In genomic region chr9:108687181-108687580, GRCm38 (mm10) we compare ENCODE assay signal across 18 mouse cellular contexts. TPM values are rescaled to one million over a fixed set of nuclear protein-coding genes. Genes with fewer than 3 reads are reported as not detected.
DNase-seq lines count a peak whose midpoint lies in the region; ATAC-seq and TF ChIP-seq lines count a peak whose summit lies in the region.
"Had no signal": no experiment of that assay in that cellular context is flagged by ENCODE, and none has a peak within 500 bp of the region (broad histone marks: within the 10 kb centered on the region; RNA-seq: fewer than 3 reads in every experiment).

No protein-coding gene starts in this region.

- H3K4me2 ChIP-seq in liver, embryonic 12.5 days: no peak overlapping the region
- H3K4me2 ChIP-seq in midbrain, embryonic 13.5 days (replicated peaks): no peak overlapping the region
- no peak overlapping the region for H3K4me2 ChIP-seq in forebrain, embryonic 13.5 days
- H3K4me2 ChIP-seq: embryonic facial prominence, embryonic 15.5 days; forebrain, embryonic 15.5 days; heart, embryonic 12.5 days; hindbrain, embryonic 15.5 days had no signal

- no peaks in the 10 kb centered on the region for H3K79me2 ChIP-seq in liver, adult 2 months (ENCODE audit: control insufficient read depth, insufficient read depth, low read length)

- intact Hi-C loops in gastrocnemius, adult 2 months (cut with DNase I): no loop called here

- H3K9ac ChIP-seq in liver, adult 2 months (ENCODE audit: low read depth, low read length): peak overlapping the region; percentile 26; the same call in 1 of the 2 replicates
- H3K9ac ChIP-seq in liver, embryonic 12.5 days: no peak overlapping the region
- H3K9ac ChIP-seq in midbrain, embryonic 13.5 days (replicated peaks): no peak overlapping the region
- no peak overlapping the region for H3K9ac ChIP-seq in forebrain, embryonic 13.5 days
- H3K9ac ChIP-seq: embryonic facial prominence, embryonic 15.5 days; forebrain, embryonic 15.5 days; heart, embryonic 12.5 days; hindbrain, embryonic 15.5 days had no signal

- no peak for DNase-seq in gastrocnemius, adult 2 months
- DNase-seq in gastrocnemius, postnatal 10 days: no peak
- DNase-seq in liver, adult 2 months (ENCODE audit: extremely low read depth, low read depth, low spot score): peak; percentile 80
- DNase-seq in midbrain, embryonic 10.5 days (ENCODE audit: low spot score): no peak
- DNase-seq: B cell, adult 2 months; cerebellum, adult 11 months; cerebellum, adult 8-10 months; heart, postnatal 36 days had no signal

- TF ChIP-seq CTCF in gastrocnemius, adult 2 months (IDR thresholded peaks at IDR 0.05): no peak
- TF ChIP-seq CTCF in liver, adult 2 months (IDR thresholded peaks at IDR 0.05; ENCODE audit: low read depth, low read length): no peak

- peaks cover 38% of the 10 kb centered on the region for H3K4me1 ChIP-seq in liver, adult 2 months (ENCODE audit: control insufficient read depth, insufficient read depth, low read length)
- H3K4me1 ChIP-seq in liver, embryonic 12.5 days: peaks cover 12% of the 10 kb centered on the region
- H3K4me1 ChIP-seq in midbrain, embryonic 10.5 days: peaks cover 60% of the 10 kb centered on the region
- H3K4me1 ChIP-seq in midbrain, embryonic 13.5 days (replicated peaks): peaks cover 46% of the 10 kb centered on the region
- peaks cover 17% of the 10 kb centered on the region for H3K4me1 ChIP-seq in forebrain, embryonic 13.5 days

- no peaks in the 10 kb centered on the region for H3K9me3 ChIP-seq in liver, embryonic 12.5 days (replicated peaks)
- no peaks in the 10 kb centered on the region for H3K9me3 ChIP-seq in midbrain, embryonic 10.5 days (replicated peaks)
- H3K9me3 ChIP-seq in midbrain, embryonic 13.5 days: no peaks in the 10 kb centered on the region
- no peaks in the 10 kb centered on the region for H3K9me3 ChIP-seq in forebrain, embryonic 13.5 days (replicated peaks)
- H3K9me3 ChIP-seq: embryonic facial prominence, embryonic 15.5 days; forebrain, embryonic 10.5 days; forebrain, embryonic 15.5 days; heart, embryonic 12.5 days; hindbrain, embryonic 15.5 days had no signal

- 44% methylated on average over 6 of the region's 6 CpGs for WGBS in liver, adult 2 months
- 80% methylated on average over 6 of the region's 6 CpGs for WGBS in liver, embryonic 12.5 days (ENCODE audit: insufficient replicate concordance)
- WGBS in midbrain, embryonic 10.5 days: 85% methylated on average over 6 of the region's 6 CpGs
- 74% methylated on average over 6 of the region's 6 CpGs for WGBS in midbrain, embryonic 13.5 days
- WGBS in forebrain, embryonic 13.5 days: 86% methylated on average over 6 of the region's 6 CpGs

- H3K36me3 ChIP-seq in liver, adult 2 months (ENCODE audit: control insufficient read depth, insufficient read depth, low read length): peaks cover 25% of the 10 kb centered on the region; the same call in 1 of the 2 replicates
- H3K36me3 ChIP-seq in liver, embryonic 12.5 days: peaks cover 27% of the 10 kb centered on the region
- peaks cover 30% of the 10 kb centered on the region for H3K36me3 ChIP-seq in midbrain, embryonic 10.5 days
- peaks cover 25% of the 10 kb centered on the region for H3K36me3 ChIP-seq in midbrain, embryonic 13.5 days
- H3K36me3 ChIP-seq in forebrain, embryonic 13.5 days (ENCODE audit: poor library complexity, severe bottlenecking): peaks cover 25% of the 10 kb centered on the region

- H3K27ac ChIP-seq in gastrocnemius, adult 2 months: peak overlapping the region; percentile 85
- H3K27ac ChIP-seq in liver, adult 2 months (replicated peaks; ENCODE audit: insufficient read depth, low read depth, low read length): peak overlapping the region; percentile 90
- H3K27ac ChIP-seq in liver, embryonic 12.5 days: no peak overlapping the region
- H3K27ac ChIP-seq in midbrain, embryonic 10.5 days (replicated peaks): peak overlapping the region; percentile 74
- no peak overlapping the region for H3K27ac ChIP-seq in midbrain, embryonic 13.5 days
- no peak overlapping the region for H3K27ac ChIP-seq in forebrain, embryonic 13.5 days
- H3K27ac ChIP-seq: embryonic facial prominence, embryonic 15.5 days; forebrain, embryonic 10.5 days; forebrain, embryonic 15.5 days; hindbrain, embryonic 15.5 days had no signal

- no peak for ATAC-seq in liver, embryonic 12.5 days
- no peak for ATAC-seq in midbrain, embryonic 13.5 days
- no peak for ATAC-seq in forebrain, embryonic 13.5 days
- ATAC-seq: CD4-positive, CD25-positive, alpha-beta regulatory T cell, adult 4 months; forebrain, embryonic 15.5 days had no signal

- H3K27me3 ChIP-seq in liver, adult 2 months (ENCODE audit: control insufficient read depth, insufficient read depth, low read length): no peaks in the 10 kb centered on the region
- H3K27me3 ChIP-seq in liver, embryonic 12.5 days (replicated peaks): peaks cover 19% of the 10 kb centered on the region
- peaks cover 19% of the 10 kb centered on the region for H3K27me3 ChIP-seq in midbrain, embryonic 10.5 days (ENCODE audit: low read depth, poor library complexity, severe bottlenecking)
- H3K27me3 ChIP-seq in midbrain, embryonic 13.5 days: peaks cover 6% of the 10 kb centered on the region; the same call in 1 of the 2 replicates
- H3K27me3 ChIP-seq in forebrain, embryonic 13.5 days: no peaks in the 10 kb centered on the region
- H3K27me3 ChIP-seq: embryonic facial prominence, embryonic 15.5 days; forebrain, embryonic 15.5 days; heart, embryonic 12.5 days; hindbrain, embryonic 15.5 days had no signal

- no peak overlapping the region for H3K4me3 ChIP-seq in gastrocnemius, adult 2 months
- no peak overlapping the region for H3K4me3 ChIP-seq in liver, adult 2 months (ENCODE audit: insufficient read depth, low read depth, low read length)
- H3K4me3 ChIP-seq in liver, embryonic 12.5 days: no peak overlapping the region
- H3K4me3 ChIP-seq in midbrain, embryonic 10.5 days: no peak overlapping the region
- no peak overlapping the region for H3K4me3 ChIP-seq in midbrain, embryonic 13.5 days (replicated peaks)
- no peak overlapping the region for H3K4me3 ChIP-seq in forebrain, embryonic 13.5 days
- H3K4me3 ChIP-seq: embryonic facial prominence, embryonic 15.5 days; erythroblast, embryonic 14.5 days; forebrain, embryonic 10.5 days; forebrain, embryonic 15.5 days; heart, embryonic 12.5 days; hindbrain, embryonic 15.5 days had no signal

- no peak for TF ChIP-seq POLR2A in liver, adult 2 months (IDR thresholded peaks at IDR 0.05; ENCODE audit: extremely low read depth, insufficient read depth, low read length)

RNA-seq across cellular contexts. Expression of gene Prkar2a, which starts 1.9 kb away (rescaled TPM):
- total RNA-seq in gastrocnemius, adult 2 months (2021): 100 to 1,000 TPM; 164 to 181 TPM
- total RNA-seq in gastrocnemius, postnatal 10 days (2021): 100 to 1,000 TPM; 113 TPM
- total RNA-seq in liver, adult 2 months (2014; rRNA removed): 20.0 and 26.2 TPM in 2 replicates
- 23.4 and 28.8 TPM in 2 replicates for polyA plus RNA-seq in liver, adult 2 months (2012; rRNA removed)
- polyA plus RNA-seq in liver, embryonic 12.5 days (2016; fragmentation: Nextera tagmentation; extraction: Ambion mirVana): 15.5 and 17.5 TPM in 2 replicates
- 34.6 and 40.8 TPM in 2 replicates for polyA plus RNA-seq in midbrain, embryonic 10.5 days (2016; fragmentation: Nextera tagmentation; extraction: Ambion mirVana)
- polyA plus RNA-seq in midbrain, embryonic 13.5 days (2015; fragmentation: Nextera tagmentation; extraction: Ambion mirVana): 49.3 and 54.0 TPM in 2 replicates
- polyA plus RNA-seq in forebrain, embryonic 13.5 days (2015; fragmentation: Nextera tagmentation; extraction: Ambion mirVana): 32.8 and 34.2 TPM in 2 replicates

RNA-seq across cellular contexts. Expression of gene Slc25a20, which starts 25.3 kb away (rescaled TPM):
- total RNA-seq in gastrocnemius, adult 2 months (2021): 10 to 100 TPM; 55.2 to 96.6 TPM
- total RNA-seq in gastrocnemius, postnatal 10 days (2021): 10 to 100 TPM; 63.7 to 69.4 TPM
- 96.4 and 118 TPM in 2 replicates for total RNA-seq in liver, adult 2 months (2014; rRNA removed)
- polyA plus RNA-seq in liver, adult 2 months (2012; rRNA removed): 52.5 and 70.6 TPM in 2 replicates
- polyA plus RNA-seq in liver, embryonic 12.5 days (2016; fragmentation: Nextera tagmentation; extraction: Ambion mirVana): 25.2 and 26.7 TPM in 2 replicates
- 34.5 and 36.2 TPM in 2 replicates for polyA plus RNA-seq in midbrain, embryonic 10.5 days (2016; fragmentation: Nextera tagmentation; extraction: Ambion mirVana)
- polyA plus RNA-seq in midbrain, embryonic 13.5 days (2015; fragmentation: Nextera tagmentation; extraction: Ambion mirVana): 39.5 and 40.5 TPM in 2 replicates
- 39.0 and 41.3 TPM in 2 replicates for polyA plus RNA-seq in forebrain, embryonic 13.5 days (2015; fragmentation: Nextera tagmentation; extraction: Ambion mirVana)

RNA-seq across cellular contexts. Expression of gene Arih2, which starts 38.0 kb away (rescaled TPM):
- 10 to 100 TPM; 61.9 to 83.9 TPM for total RNA-seq in gastrocnemius, adult 2 months (2021)
- 10 to 100 TPM; 62.5 to 67.0 TPM for total RNA-seq in gastrocnemius, postnatal 10 days (2021)
- total RNA-seq in liver, adult 2 months (2014; rRNA removed): 34.0 and 37.1 TPM in 2 replicates
- polyA plus RNA-seq in liver, adult 2 months (2012; rRNA removed): 25.5 and 26.8 TPM in 2 replicates
- 40.4 and 41.3 TPM in 2 replicates for polyA plus RNA-seq in liver, embryonic 12.5 days (2016; fragmentation: Nextera tagmentation; extraction: Ambion mirVana)
- 66.8 and 72.6 TPM in 2 replicates for polyA plus RNA-seq in midbrain, embryonic 10.5 days (2016; fragmentation: Nextera tagmentation; extraction: Ambion mirVana)
- 53.6 and 54.0 TPM in 2 replicates for polyA plus RNA-seq in midbrain, embryonic 13.5 days (2015; fragmentation: Nextera tagmentation; extraction: Ambion mirVana)
- polyA plus RNA-seq in forebrain, embryonic 13.5 days (2015; fragmentation: Nextera tagmentation; extraction: Ambion mirVana): 55.9 and 58.2 TPM in 2 replicates

Comparison
In these comparisons a context has a peak if more than half of its experiments do, and no peak if none do; other contexts are left out.
1. H3K27ac ChIP-seq: peak in gastrocnemius, adult 2 months (single experiment), liver, adult 2 months (single experiment) and midbrain, embryonic 10.5 days (single experiment); none in liver, embryonic 12.5 days (single experiment), midbrain, embryonic 13.5 days (single experiment) and forebrain, embryonic 13.5 days (single experiment).